Mouse (Mus musculus) heart, embryonic 11.5 days (tissue): ENCODE measurements around the gene Sema4g. TPM values are rescaled to one million over a fixed set of nuclear protein-coding genes. Genes with fewer than 3 reads are reported as not detected.
A peak's percentile ranks its signal among the peaks of the same experiment; 100 is the strongest.

Source experiments
- ATAC-seq: fragments of 200-750 bp; cut with Nextera tagmentation; replicated peaks from 2 replicates; pipeline ENCODE4 v1.8.0; 2017; ENCODE audit warnings: moderate library complexity; ENCODE audit not compliant: insufficient number of reproducible peaks, low FRiP score, low TSS enrichment
- H3K27ac ChIP-seq: fragments of 300-500 bp; sonication (generic); 2 replicates; pipeline ENCODE4 v1.5.1; 2014; ENCODE audit warnings: mild to moderate bottlenecking, low read depth, low read length
- H3K27me3 ChIP-seq: fragments of 300-500 bp; sonication (generic); 2 replicates; pipeline ENCODE4 v1.6.1; 2014; ENCODE audit warnings: mild to moderate bottlenecking, low read length, mixed read lengths; ENCODE audit not compliant: control insufficient read depth, insufficient read depth
- H3K36me3 ChIP-seq: fragments of 300-500 bp; sonication (generic); 2 replicates; pipeline ENCODE4 v1.6.1; 2014; ENCODE audit warnings: mild to moderate bottlenecking, low read length, moderate library complexity, mixed read lengths; ENCODE audit not compliant: control insufficient read depth, insufficient read depth
- H3K4me1 ChIP-seq: fragments of 300-500 bp; sonication (generic); 2 replicates; pipeline ENCODE4 v1.6.1; 2014; ENCODE audit warnings: low read length; ENCODE audit not compliant: control insufficient read depth, insufficient read depth
- H3K4me2 ChIP-seq: fragments of 300-500 bp; sonication (generic); 2 replicates; pipeline ENCODE4 v1.6.1; 2014; ENCODE audit warnings: mild to moderate bottlenecking, moderate library complexity
- H3K4me3 ChIP-seq: fragments of 300-500 bp; sonication (generic); 2 replicates; pipeline ENCODE4 v1.5.1; 2014; ENCODE audit warnings: low read depth, low read length
- H3K9ac ChIP-seq: fragments of 300-500 bp; sonication (generic); 2 replicates; pipeline ENCODE4 v1.6.1; 2014; ENCODE audit warnings: mild to moderate bottlenecking, low read depth, low read length, moderate library complexity
- H3K9me3 ChIP-seq: fragments of 300-500 bp; sonication (generic); replicated peaks from 2 replicates; pipeline ENCODE4 v1.6.1; 2016; ENCODE audit warnings: low read length; ENCODE audit not compliant: control insufficient read depth
- WGBS: fragments of 180-500 bp; shearing (Covaris S2); extraction: QIAGEN DNeasy Blood & Tissue Kit; methylation state at CpG from one replicate; pipeline ENCODE4 v1.1.7; 2014; ENCODE audit not compliant: insufficient replicate concordance; 5-methylcytosine and 5-hydroxymethylcytosine counted together
- polyA plus RNA-seq: library from polyadenylated mRNA; unstranded; fragments of >200 nt; fragmentation: Nextera tagmentation; extraction: Ambion mirVana; gene quantifications from 2 replicates; pipeline ENCODE4 v1.2.1, GENCODE M21; 2014

Sema4g gene
- polyA plus RNA-seq, 1 experiment from 2014 or later = 1.4 TPM

GRCm38 (mm10) chr19:45024775-45025174, 35.9 kb downstream of the Sema4g start:
- Histone ChIP-seq H3K27me3 (no peaks in the 10 kb centered on the region), H3K27ac (no peak overlapping the region), H3K9ac (no peak overlapping the region), H3K4me1 (peaks cover 11% of the 10 kb centered on the region), H3K36me3 (peaks cover 31% of the 10 kb centered on the region), H3K9me3 (no peaks in the 10 kb centered on the region), H3K4me2 (no peak overlapping the region), H3K4me3 (no peak overlapping the region)
- no peak for ATAC-seq
- 88% methylated on average over 20 of the region's 20 CpGs for WGBS

DNA sequence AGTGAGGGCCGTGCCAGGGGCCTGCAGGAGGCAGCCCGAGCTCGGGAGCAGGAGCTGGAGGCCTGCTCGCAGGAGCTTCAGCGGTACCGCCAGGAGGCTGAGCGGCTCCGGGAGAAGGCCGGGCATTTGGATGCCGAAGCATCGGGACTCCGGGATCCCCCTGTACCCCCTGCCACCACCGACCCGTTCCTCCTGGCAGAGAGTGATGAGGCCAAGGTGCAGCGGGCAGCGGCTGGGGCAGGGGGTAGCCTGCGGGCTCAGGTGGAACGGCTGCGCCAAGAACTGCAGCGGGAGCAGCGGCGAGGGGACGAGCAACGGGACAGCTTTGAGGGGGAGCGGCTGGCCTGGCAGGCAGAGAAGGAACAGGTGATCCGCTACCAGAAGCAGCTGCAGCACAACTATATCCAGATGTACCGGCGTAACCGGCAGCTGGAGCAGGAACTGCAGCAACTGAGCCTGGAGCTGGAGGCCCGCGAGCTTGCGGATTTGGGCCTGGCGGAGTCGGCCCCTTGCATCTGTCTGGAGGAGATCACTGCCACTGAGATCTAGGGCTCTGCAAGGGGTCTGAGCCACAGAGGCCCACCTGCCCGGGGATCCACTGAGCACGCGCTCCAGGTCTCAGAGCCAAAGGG, 37.2 kb downstream of the Sema4g start:
- H3K27ac ChIP-seq = no peak overlapping the region
- no peaks in the 10 kb centered on the region for H3K27me3 ChIP-seq
- H3K9ac ChIP-seq = no peak overlapping the region
- no peak overlapping the region for H3K4me3 ChIP-seq
- no peaks in the 10 kb centered on the region for H3K9me3 ChIP-seq
- ATAC-seq = no peak
- no peak overlapping the region for H3K4me2 ChIP-seq
- peaks cover 31% of the 10 kb centered on the region for H3K36me3 ChIP-seq
- H3K4me1 ChIP-seq = peaks cover 10% of the 10 kb centered on the region; the same call in 1 of the 2 replicates
- WGBS = 94% methylated on average over 34 of the region's 37 CpGs

DNA sequence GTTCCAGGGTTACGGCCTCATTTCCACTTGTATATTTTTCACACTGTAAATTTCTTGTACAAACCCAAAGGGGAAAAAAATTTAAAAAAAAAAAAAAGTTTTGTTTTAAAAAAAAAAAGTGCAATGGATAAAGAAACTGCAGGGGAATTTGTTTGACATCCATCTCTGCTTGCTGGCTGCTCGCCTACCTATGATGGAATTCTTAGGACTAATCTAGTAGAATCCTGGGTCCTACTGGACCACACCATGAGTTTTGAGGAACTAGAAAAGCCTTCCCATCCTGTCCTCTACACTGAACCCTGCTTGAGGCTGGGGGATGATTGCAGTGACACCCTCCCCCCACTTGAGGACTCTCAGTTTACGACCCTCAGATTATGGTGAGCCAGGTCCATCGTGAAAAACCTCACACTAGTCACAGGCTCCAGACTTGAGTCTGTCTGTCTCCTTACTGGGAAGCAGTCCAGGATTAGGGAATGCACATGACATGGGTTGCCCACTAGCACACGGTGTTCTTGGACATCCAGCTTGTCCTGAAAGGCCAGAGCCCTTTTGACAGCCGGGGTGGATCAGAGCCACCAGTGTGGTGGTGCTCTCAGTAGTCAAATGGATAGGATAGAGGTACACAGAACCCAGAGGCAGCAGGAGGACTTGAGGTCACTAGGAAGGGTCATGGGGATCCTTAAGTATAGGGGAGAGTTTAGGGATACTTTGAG, 38.2 kb downstream of the Sema4g start:
- H3K4me1 ChIP-seq = peaks cover 10% of the 10 kb centered on the region; the same call in 1 of the 2 replicates
- H3K4me2 ChIP-seq = no peak overlapping the region
- no peak overlapping the region for H3K4me3 ChIP-seq
- H3K9me3 ChIP-seq = no peaks in the 10 kb centered on the region
- no peak overlapping the region for H3K27ac ChIP-seq
- 75% methylated on average over 6 of the region's 6 CpGs for WGBS
- H3K36me3 ChIP-seq = peaks cover 27% of the 10 kb centered on the region
- no peaks in the 10 kb centered on the region for H3K27me3 ChIP-seq
- ATAC-seq = no peak
- H3K9ac ChIP-seq = no peak overlapping the region

DNA sequence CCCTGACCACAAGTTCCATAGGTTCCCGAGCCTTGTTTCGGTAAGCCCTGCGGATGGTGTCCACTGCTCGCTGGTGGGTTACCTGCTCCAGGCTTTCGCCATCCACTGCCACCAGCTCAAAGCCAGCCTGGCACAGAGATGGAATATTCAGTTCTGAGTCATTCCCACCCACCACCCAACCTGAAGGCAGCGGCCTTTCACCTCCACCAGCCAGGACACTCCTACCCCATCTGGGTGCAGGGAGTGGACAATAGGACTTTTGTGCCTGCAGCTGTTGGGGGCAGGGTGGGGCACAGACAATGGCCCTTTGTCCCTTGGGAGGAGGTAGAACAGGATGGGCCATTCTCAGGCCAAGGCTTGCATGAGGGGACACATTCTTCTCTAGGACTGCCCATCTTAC, 38.9 kb downstream of the Sema4g start:
- H3K36me3 ChIP-seq = peaks cover 22% of the 10 kb centered on the region
- no peak overlapping the region for H3K27ac ChIP-seq
- no peak overlapping the region for H3K9ac ChIP-seq

DNA sequence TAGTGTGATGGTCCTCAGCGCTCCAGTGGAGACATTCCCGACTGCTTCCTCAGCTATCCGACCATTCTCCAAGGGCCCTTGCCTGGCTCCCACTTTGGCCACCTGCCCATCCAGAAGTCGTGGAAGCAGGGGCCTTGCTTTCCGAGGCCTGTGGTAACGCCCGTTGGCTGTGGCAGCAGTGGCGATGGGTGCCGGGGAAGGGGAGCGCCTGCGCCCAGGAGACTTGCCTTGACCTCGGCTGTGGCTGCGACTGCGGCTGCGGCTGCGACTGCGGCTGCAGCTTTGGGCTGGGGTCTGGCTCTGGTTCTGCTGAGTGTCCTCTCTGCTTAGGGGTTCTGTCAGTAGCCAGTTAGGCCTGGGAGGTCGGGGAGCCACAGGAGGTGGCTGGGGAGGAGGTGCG, 39.8 kb downstream of the Sema4g start:
- Histone ChIP-seq H3K36me3 (peaks cover 19% of the 10 kb centered on the region), H3K9me3 (no peaks in the 10 kb centered on the region), H3K4me3 (no peak overlapping the region), H3K4me1 (peaks cover 15% of the 10 kb centered on the region), H3K27me3 (no peaks in the 10 kb centered on the region), H3K4me2 (no peak overlapping the region), H3K9ac (no peak overlapping the region), H3K27ac (no peak overlapping the region)
- 52% methylated on average over 19 of the region's 19 CpGs for WGBS
- ATAC-seq = no peak

More for the DNA sequence above, 38.9 kb downstream of the Sema4g start:
- H3K27me3 ChIP-seq = no peaks in the 10 kb centered on the region
- 84% methylated on average over 6 of the region's 6 CpGs for WGBS
- H3K9me3 ChIP-seq = no peaks in the 10 kb centered on the region
- H3K4me3 ChIP-seq = no peak overlapping the region
- H3K4me1 ChIP-seq = peaks cover 13% of the 10 kb centered on the region
- ATAC-seq = no peak
- no peak overlapping the region for H3K4me2 ChIP-seq

- Histone ChIP-seq H3K27ac (no peak overlapping the region), H3K27me3 (no peaks in the 10 kb centered on the region), H3K4me1 (peaks cover 15% of the 10 kb centered on the region), H3K36me3 (peaks cover 14% of the 10 kb centered on the region), H3K4me3 (no peak overlapping the region), H3K4me2 (no peak overlapping the region), H3K9ac (no peak overlapping the region), H3K9me3 (no peaks in the 10 kb centered on the region)
- ATAC-seq = no peak
- 49% methylated on average over 9 of the region's 9 CpGs for WGBS
Observed at GRCm38 (mm10) chr19:45029571-45029970, 40.7 kb downstream of the Sema4g start.

DNA sequence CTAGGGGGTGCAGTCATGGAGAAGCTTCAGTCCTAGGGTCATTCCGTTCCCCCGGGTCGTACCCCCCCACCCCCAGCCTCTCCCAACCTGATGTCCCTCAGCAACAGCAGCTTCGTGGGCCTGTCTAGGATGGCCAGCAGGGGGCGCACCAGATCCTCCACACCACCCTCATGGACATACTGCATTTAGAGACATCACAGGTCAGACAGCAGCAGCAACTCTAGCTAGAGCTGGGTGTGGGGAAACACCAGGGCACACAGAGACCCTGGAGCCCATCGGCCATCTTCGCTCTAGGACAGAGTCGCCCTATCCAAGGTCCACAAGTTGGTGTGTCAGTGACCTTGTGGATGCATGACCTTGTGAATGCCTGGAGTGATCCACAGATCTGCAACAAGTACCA, 41.2 kb downstream of the Sema4g start:
- H3K4me2 ChIP-seq = no peak overlapping the region
- ATAC-seq = no peak

GRCm38 (mm10) chr19:45030746-45031693, 42.1 kb downstream of the Sema4g start:
- peaks cover 2% of the 10 kb centered on the region; the same call in 1 of the 2 replicates for H3K27me3 ChIP-seq
- peaks cover 15% of the 10 kb centered on the region for H3K4me1 ChIP-seq
- peak overlapping the region; percentile 58 for H3K4me2 ChIP-seq
- 0 out of 2 replicates have a peak overlapping the region, but pooled peaks have one; percentile 11 for H3K4me3 ChIP-seq
- peaks cover under 1% of the 10 kb centered on the region for H3K36me3 ChIP-seq
- no peak for ATAC-seq
- H3K27ac ChIP-seq = no peak overlapping the region
- H3K9me3 ChIP-seq = no peaks in the 10 kb centered on the region
- 40% methylated on average over 20 of the region's 20 CpGs for WGBS
- peak overlapping the region; percentile 59 for H3K9ac ChIP-seq

More for the DNA sequence above, 41.2 kb downstream of the Sema4g start:
- peaks cover 15% of the 10 kb centered on the region for H3K4me1 ChIP-seq
- H3K27ac ChIP-seq = no peak overlapping the region
- H3K4me3 ChIP-seq = no peak overlapping the region
- H3K36me3 ChIP-seq = peaks cover 9% of the 10 kb centered on the region
- 25% methylated on average over 8 of the region's 8 CpGs for WGBS
- H3K9ac ChIP-seq = no peak overlapping the region; the same call in 1 of the 2 replicates
- no peaks in the 10 kb centered on the region for H3K27me3 ChIP-seq
- no peaks in the 10 kb centered on the region for H3K9me3 ChIP-seq
